Mouse (Mus musculus): ENCODE measurements around the gene Actr8.

- TF ChIP-seq CTCF (IDR thresholded peaks at IDR 0.05): no peak
- no peak for TF ChIP-seq EP300 (IDR thresholded peaks at IDR 0.05; ENCODE audit: insufficient read depth, low read depth, low read length)
These were observed 42.6 kb upstream of the Actr8 start for GRCm38 (mm10) chr14:29935516-29935915.

Measured in heart, adult 2 months (tissue).